Mouse (Mus musculus) heart, postnatal 0 days (tissue): ENCODE measurements around the gene Hspb1.

ENCODE experiments used
- CTCF ChIP-seq: IDR thresholded peaks from 2 replicates; pipeline ENCODE4 v1.5.1; 2016; ENCODE audit warnings: antibody characterized with exemption, control low read depth, low read depth
- EP300 ChIP-seq: IDR thresholded peaks from 2 replicates; pipeline ENCODE4 v1.6.1; 2016; ENCODE audit warnings: antibody characterized with exemption, low read depth

DNA sequence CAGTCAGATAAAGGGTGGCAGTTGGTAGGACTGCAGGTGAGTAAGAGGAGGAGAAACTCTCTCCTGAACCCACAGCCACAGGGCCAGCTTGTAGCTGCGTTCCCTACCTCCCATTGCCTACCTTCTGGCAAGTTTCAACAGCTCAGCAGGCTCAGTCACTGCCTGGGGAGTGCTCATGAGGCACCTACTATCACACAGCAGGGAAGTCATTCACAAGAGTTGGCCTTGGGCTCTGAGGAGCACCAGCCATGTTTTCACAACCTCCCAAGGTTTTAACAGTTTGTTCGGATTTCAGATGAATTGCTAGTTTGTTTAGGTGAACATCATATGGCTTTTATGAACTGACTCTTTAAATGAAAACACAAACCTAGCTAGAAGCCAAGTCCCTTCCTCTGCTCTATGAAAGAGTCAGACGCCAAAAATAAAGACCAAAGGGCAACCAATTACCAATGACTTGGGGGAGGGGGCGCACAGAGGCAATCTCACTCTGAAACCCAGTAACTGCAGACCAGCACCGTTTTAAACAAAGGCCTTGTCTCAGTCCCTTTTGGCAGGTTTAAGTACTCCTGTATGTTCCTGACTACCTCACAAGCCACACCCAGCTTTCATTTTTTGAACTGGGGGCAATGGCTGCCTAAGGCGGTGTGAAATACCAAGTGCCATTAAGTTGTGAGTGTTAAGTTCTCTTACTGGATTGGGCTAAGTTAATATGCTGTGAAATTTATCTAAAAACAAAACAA lies 42.1 kb downstream of the Hspb1 start:
- TF ChIP-seq CTCF (no peak), EP300 (no peak)
